Mouse (Mus musculus) gastrocnemius, adult 2 months (tissue): ENCODE measurements around the gene 1700056E22Rik. TPM values are rescaled to one million over a fixed set of nuclear protein-coding genes. Genes with fewer than 3 reads are reported as not detected.

Experiments
- DNase-seq: peaks from one replicate; pipeline ENCODE4 v3.0.0; 2022
- H3K27ac ChIP-seq: fragments of 200-600 bp; 2 replicates; pipeline ENCODE4 v1.8.1; 2022; ENCODE audit warnings: mild to moderate bottlenecking
- H3K4me3 ChIP-seq: fragments of 200-600 bp; 2 replicates; pipeline ENCODE4 v1.8.1; 2022; ENCODE audit warnings: mild to moderate bottlenecking, moderate library complexity
- CTCF ChIP-seq: fragments of 200-600 bp; IDR thresholded peaks from 2 replicates; pipeline ENCODE4 v1.8.1; 2022; ENCODE audit warnings: antibody characterized with exemption, mild to moderate bottlenecking, moderate library complexity
- intact Hi-C: fragments of 180-260 bp; cut with DNase I; formaldehyde crosslinking; loops from one replicate; pipeline ENCODE4 v1.15.1; 2025
- total RNA-seq, 2 experiments: library from RNA; stranded (reverse); gene quantifications; 2 replicates each; pipeline ENCODE4 v1.2.3; 2021

Gene 1700056E22Rik
- total RNA-seq, 2 experiments from 2014 or later: 0.18 to 0.42 TPM

GRCm38 (mm10) chr1:184061901-184062300, 27.8 kb upstream of the 1700056E22Rik start:
- no peak for TF ChIP-seq CTCF
- H3K4me3 ChIP-seq: no peak overlapping the region
- intact Hi-C loops: no loop called here
- DNase-seq: no peak
- peak overlapping the region; percentile 73 for H3K27ac ChIP-seq

GRCm38 (mm10) chr1:184060828-184061734, 27.0 kb upstream of the 1700056E22Rik start:
- TF ChIP-seq CTCF: no peak
- no peak for DNase-seq
- intact Hi-C loops: no loop called here
- Histone ChIP-seq H3K4me3 (no peak overlapping the region), H3K27ac (peak overlapping the region; percentile 73)

- Histone ChIP-seq H3K27ac (peak overlapping the region; percentile 82), H3K4me3 (no peak overlapping the region; the same call in 1 of the 2 replicates)
- TF ChIP-seq CTCF: no peak
- intact Hi-C loops: no loop called here
- DNase-seq: no peak
These were observed 26.3 kb upstream of the 1700056E22Rik start for GRCm38 (mm10) chr1:184060381-184060780.

GRCm38 (mm10) chr1:184059814-184060213, 25.7 kb upstream of the 1700056E22Rik start:
- no peak for DNase-seq
- TF ChIP-seq CTCF: no peak
- Histone ChIP-seq H3K27ac (peak overlapping the region; percentile 82), H3K4me3 (no peak overlapping the region)
- intact Hi-C loops: no loop called here

GRCm38 (mm10) chr1:184058206-184058605, 24.1 kb upstream of the 1700056E22Rik start:
- intact Hi-C loops: no loop called here
- no peak overlapping the region for H3K4me3 ChIP-seq
- peak overlapping the region; percentile 82 for H3K27ac ChIP-seq
- TF ChIP-seq CTCF: no peak
- DNase-seq: no peak

DNA sequence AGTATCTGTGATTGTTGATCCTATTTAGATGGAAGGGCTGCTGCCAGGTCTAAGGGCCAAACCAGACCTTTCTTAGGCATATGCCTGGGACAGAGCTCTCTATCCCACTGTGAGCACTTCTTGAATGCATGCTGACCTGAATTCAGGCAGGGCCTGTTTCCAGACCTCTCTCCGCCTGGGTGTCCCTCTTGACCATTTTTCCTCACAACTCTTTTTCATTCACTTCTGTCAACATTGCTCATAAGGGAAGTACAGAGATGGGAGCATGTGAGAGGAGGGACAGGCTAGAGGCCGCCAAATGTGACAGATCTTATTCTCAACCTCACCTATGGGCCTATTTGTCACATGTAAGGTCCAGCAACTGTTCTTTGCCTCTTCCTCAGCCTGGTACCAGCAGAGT, 20.1 kb upstream of the 1700056E22Rik start:
- no peak for DNase-seq
- H3K27ac ChIP-seq: peak overlapping the region; percentile 52
- intact Hi-C loops: no loop called here
- no peak overlapping the region; the same call in 1 of the 2 replicates for H3K4me3 ChIP-seq
- TF ChIP-seq CTCF: no peak

GRCm38 (mm10) chr1:184053711-184054110, 19.6 kb upstream of the 1700056E22Rik start:
- Histone ChIP-seq H3K27ac (peak overlapping the region; percentile 88), H3K4me3 (no peak overlapping the region; the same call in 1 of the 2 replicates)
- no peak for TF ChIP-seq CTCF
- DNase-seq: no peak
- intact Hi-C loops: no loop called here

GRCm38 (mm10) chr1:184053141-184053540, 19.0 kb upstream of the 1700056E22Rik start:
- peak overlapping the region; percentile 88 for H3K27ac ChIP-seq
- intact Hi-C loops: no loop called here
- peak; percentile 10 for DNase-seq
- H3K4me3 ChIP-seq: peak overlapping the region; percentile 18; the same call in 1 of the 2 replicates
- TF ChIP-seq CTCF: no peak

DNA sequence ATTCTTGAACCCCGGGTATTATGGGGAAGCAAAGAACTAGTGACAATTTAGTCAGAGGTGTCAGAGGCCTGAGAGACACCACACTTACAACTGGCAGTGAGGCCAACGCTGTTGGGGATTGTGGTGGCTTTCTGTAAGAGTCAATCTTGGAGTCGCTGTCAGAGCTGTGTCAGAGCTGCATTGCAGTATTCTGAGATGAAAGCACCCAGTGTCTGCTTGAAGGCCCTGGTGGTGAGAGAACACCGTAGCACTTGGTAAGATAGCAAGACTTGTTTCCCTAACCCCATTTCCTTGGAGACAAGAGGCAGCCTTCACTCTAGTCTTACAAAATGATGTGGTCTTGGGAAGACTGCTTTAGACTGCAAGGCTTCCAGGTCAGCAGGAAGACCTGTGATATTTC, 18.2 kb upstream of the 1700056E22Rik start:
- intact Hi-C loops: no loop called here
- Histone ChIP-seq H3K4me3 (peak overlapping the region; percentile 47), H3K27ac (peak overlapping the region; percentile 88)
- no peak for TF ChIP-seq CTCF
- DNase-seq: peak; percentile 18

DNA sequence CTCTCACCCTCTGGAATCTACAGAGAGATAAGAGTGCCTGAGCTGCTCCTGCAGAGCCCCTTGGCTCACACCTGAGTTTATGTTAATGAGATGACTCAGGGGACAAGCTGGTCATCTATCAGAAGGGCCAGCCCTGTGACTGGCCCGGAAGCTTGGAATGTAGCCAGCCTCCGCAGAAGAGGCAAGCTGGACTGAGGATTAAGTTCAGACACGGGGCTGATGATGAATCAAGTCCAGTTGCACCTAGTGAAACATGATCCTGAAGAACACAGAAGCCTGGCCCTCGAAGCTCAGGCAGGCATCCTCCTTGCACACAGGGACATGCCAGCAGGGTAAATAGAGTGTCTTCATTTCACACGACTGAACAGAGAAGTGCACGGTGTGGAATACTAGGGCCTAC, 17.7 kb upstream of the 1700056E22Rik start:
- Histone ChIP-seq H3K4me3 (peak overlapping the region; percentile 47), H3K27ac (peak overlapping the region; percentile 88)
- DNase-seq: peak; percentile 91
- TF ChIP-seq CTCF: no peak
- intact Hi-C loops: no loop called here

DNA sequence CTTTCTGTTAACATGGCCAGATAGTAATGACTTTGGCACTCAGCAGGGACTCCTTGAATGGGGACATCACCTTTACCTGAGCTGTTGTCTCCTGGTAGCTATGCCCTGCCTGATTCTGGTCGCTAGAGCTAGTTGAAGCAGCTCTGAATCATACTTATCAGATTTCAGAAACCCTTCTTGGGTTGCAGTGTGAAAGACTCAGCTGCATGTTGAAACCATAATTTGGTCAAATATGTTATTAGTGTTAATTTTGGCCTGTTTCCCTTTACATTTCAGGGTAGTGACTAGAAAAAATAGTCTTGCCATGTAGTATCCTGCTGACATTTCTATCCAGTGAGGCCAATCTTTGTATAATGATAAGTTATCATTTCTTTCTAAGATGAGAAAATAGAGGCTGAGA, 17.2 kb upstream of the 1700056E22Rik start:
- intact Hi-C loops: no loop called here
- Histone ChIP-seq H3K27ac (peak overlapping the region; percentile 88), H3K4me3 (no peak overlapping the region; the same call in 1 of the 2 replicates)
- no peak for TF ChIP-seq CTCF
- peak; percentile 13 for DNase-seq

- peak overlapping the region; percentile 79 for H3K27ac ChIP-seq
These were observed 14.7 kb upstream of the 1700056E22Rik start for GRCm38 (mm10) chr1:184048675-184049418.

DNA sequence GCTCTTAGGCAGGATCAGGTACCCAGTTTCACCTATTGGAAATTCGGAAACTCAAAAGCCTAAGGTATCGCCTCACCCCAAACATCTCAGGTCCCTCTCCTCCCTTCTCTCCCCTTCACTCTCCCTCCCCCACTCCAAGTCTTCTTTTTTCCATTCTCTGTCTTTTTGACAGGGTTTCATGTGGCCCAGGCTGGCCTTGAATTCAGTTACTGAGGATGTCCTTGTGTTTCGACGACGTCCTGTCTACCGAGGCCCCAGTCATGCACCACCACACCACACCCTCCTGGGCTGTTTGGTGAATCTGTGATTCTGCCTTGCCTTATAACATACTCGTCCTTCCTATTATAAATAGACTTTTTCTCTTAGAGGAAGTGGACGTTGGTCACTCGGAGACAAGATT, 13.7 kb upstream of the 1700056E22Rik start:
- intact Hi-C loops: no loop called here
- Histone ChIP-seq H3K27ac (peak overlapping the region; percentile 65), H3K4me3 (peak overlapping the region; percentile 11; the same call in 1 of the 2 replicates)
- no peak for DNase-seq
- no peak for TF ChIP-seq CTCF

More at GRCm38 (mm10) chr1:184048675-184049418, 14.7 kb upstream of the 1700056E22Rik start:
- DNase-seq: peak; percentile 27
- intact Hi-C loops: no loop called here
- H3K4me3 ChIP-seq: peak overlapping the region; percentile 59
- no peak for TF ChIP-seq CTCF
